Mouse (Mus musculus) gastrocnemius, postnatal 10 days (tissue): ENCODE measurements around the gene Bax. TPM values are rescaled to one million over a fixed set of nuclear protein-coding genes. Genes with fewer than 3 reads are reported as not detected.

Experiments used
- DNase-seq: peaks from one replicate; pipeline ENCODE4 v3.0.0; 2021; ENCODE audit warnings: mixed read lengths
- total RNA-seq, 2 experiments: library from RNA; stranded (reverse); gene quantifications; 2 replicates each; pipeline ENCODE4 v1.2.3; 2021

The Bax gene
- total RNA-seq, 2 experiments from 2014 or later: 29.4 to 29.6 TPM

GRCm38 (mm10) chr7:45456721-45457203 is 9.9 kb downstream of the Bax start:
- DNase-seq: no peak

- DNase-seq: no peak
These were observed 10.6 kb downstream of the Bax start for GRCm38 (mm10) chr7:45455932-45456696.

GRCm38 (mm10) chr7:45454971-45455370 is 11.7 kb downstream of the Bax start:
- no peak for DNase-seq

GRCm38 (mm10) chr7:45451344-45451982 is 15.2 kb downstream of the Bax start:
- peak; percentile 89 for DNase-seq

- DNase-seq: no peak
These were observed 16.7 kb downstream of the Bax start for GRCm38 (mm10) chr7:45449974-45450373.

GRCm38 (mm10) chr7:45447325-45447990 is 19.2 kb downstream of the Bax start:
- no peak for DNase-seq

- DNase-seq: no peak
These were observed 20.1 kb downstream of the Bax start for GRCm38 (mm10) chr7:45446589-45446988.

GRCm38 (mm10) chr7:45443526-45444420 is 22.9 kb downstream of the Bax start:
- DNase-seq: no peak

GRCm38 (mm10) chr7:45437521-45438276 is 29.0 kb downstream of the Bax start, which contains the start of gene Ruvbl2:
TSS of gene Ruvbl2 (minus strand) at chr7:45438096.
- DNase-seq: no peak

- no peak for DNase-seq
These were observed 29.7 kb downstream of the Bax start for GRCm38 (mm10) chr7:45437046-45437445.

- DNase-seq: no peak
These were observed 30.3 kb downstream of the Bax start for GRCm38 (mm10) chr7:45436444-45436843.

GRCm38 (mm10) chr7:45435038-45435437 is 31.7 kb downstream of the Bax start:
- no peak for DNase-seq

- peak; percentile 100 for DNase-seq
These were observed 32.3 kb downstream of the Bax start, which contains the start of gene Gys1 for GRCm38 (mm10) chr7:45434203-45435015. TSS of gene Gys1 (plus strand) at chr7:45434844.

GRCm38 (mm10) chr7:45433835-45434202 is 32.9 kb downstream of the Bax start:
- no peak for DNase-seq

- DNase-seq: no peak
These were observed 40.1 kb downstream of the Bax start for GRCm38 (mm10) chr7:45426556-45426955.

GRCm38 (mm10) chr7:45421194-45421593 is 45.5 kb downstream of the Bax start:
- DNase-seq: no peak

- no peak for DNase-seq
These were observed 46.1 kb downstream of the Bax start, which contains the start of gene Lhb for GRCm38 (mm10) chr7:45420615-45420919. TSS of gene Lhb (plus strand) at chr7:45420820.

GRCm38 (mm10) chr7:45419859-45420614 is 46.7 kb downstream of the Bax start:
- DNase-seq: no peak

GRCm38 (mm10) chr7:45417962-45418492 is 48.7 kb downstream of the Bax start:
- no peak for DNase-seq
